Mouse (Mus musculus) kidney, adult 2 months (tissue): Measurements from ENCODE around the gene B130006D01Rik.

ENCODE experiments used
- CTCF ChIP-seq: fragments of 200-500 bp; conservative IDR thresholded peaks from 2 replicates; pipeline ENCODE4 v1.5.1; 2011; ENCODE audit warnings: low read depth, mild to moderate bottlenecking, control low read depth, low read length, moderate library complexity, mixed read lengths; ENCODE audit not compliant: insufficient read depth, insufficient read length
- POLR2A ChIP-seq: fragments of 200-500 bp; IDR thresholded peaks from one replicate; pipeline ENCODE4 v1.6.1; 2011; ENCODE audit warnings: low read depth, low read length, control low read depth

DNA sequence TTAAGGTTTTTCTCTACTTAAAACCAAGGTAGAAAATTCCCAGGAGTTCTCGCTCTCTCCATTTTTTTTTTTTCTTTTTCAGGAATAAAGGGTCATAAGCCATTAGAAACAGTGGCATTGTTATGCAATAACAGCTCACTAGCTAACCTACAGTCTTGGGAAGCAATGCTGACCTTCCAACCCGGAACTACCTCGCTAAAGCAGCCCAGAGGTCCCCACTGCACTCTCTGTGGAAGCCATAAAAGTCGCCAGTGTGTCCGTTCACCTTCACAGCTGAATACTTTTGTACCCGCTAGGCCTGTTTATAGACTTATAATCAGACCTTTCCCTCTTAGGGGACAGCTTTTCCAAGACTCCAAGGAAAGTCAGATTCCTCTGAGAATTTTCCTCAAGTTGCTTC, 44.9 kb downstream of the B130006D01Rik start:
- no peak for TF ChIP-seq POLR2A
- TF ChIP-seq CTCF: no peak
